Mouse (Mus musculus) right cerebral cortex, postnatal 36 days (tissue): ENCODE data around the gene Top2a.

Experiments
- DNase-seq, 2 experiments: peaks; one replicate each; pipeline ENCODE4 v3.0.0; 2022; ENCODE audit warnings: low spot score in 2 of 2, mixed read lengths in 1 of 2

Top2a gene

DNA sequence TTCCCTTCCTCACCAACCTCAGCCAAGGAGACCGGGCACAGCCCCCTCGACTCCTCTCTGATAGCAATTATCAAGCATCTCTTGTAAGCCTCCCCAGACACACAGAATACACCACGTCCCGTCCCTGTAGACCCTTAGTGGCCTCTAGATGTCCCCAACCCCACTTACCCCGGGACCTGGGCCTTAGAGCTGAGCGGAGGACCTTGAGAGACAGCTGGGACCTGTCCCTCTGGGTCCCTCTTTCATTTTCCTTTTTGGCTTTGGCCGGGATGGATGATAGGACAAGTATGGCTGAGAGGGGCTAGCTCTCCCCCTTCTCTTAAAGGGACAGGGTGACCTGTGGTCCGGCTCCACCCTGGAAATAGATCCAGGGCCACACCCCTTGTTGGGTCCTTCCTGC, 40.4 kb downstream of the Top2a start:
- no peak for DNase-seq

DNA sequence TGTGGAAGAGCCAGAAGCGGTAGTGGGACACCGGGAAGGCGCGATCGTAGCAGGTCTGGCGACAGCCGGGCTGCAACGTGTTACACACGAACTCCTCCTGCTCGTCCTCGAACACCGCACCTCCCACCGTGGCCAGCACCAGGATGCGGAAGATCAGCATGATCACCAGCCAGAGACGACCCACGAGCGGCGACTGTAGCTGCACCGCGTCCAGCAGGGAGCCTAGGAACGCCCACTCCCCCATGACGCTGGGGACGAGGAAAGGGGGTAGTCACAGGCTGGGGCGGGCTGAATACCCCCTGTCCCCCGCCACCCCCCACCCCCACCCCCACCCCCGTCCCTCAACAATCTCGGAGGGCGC, 41.2 kb downstream of the Top2a start, which contains the start of gene Gjd3:
Gene Gjd3 (minus strand): TSS at position 244 of the 361 bp plus-strand sequence.
- DNase-seq, result no peak

DNA sequence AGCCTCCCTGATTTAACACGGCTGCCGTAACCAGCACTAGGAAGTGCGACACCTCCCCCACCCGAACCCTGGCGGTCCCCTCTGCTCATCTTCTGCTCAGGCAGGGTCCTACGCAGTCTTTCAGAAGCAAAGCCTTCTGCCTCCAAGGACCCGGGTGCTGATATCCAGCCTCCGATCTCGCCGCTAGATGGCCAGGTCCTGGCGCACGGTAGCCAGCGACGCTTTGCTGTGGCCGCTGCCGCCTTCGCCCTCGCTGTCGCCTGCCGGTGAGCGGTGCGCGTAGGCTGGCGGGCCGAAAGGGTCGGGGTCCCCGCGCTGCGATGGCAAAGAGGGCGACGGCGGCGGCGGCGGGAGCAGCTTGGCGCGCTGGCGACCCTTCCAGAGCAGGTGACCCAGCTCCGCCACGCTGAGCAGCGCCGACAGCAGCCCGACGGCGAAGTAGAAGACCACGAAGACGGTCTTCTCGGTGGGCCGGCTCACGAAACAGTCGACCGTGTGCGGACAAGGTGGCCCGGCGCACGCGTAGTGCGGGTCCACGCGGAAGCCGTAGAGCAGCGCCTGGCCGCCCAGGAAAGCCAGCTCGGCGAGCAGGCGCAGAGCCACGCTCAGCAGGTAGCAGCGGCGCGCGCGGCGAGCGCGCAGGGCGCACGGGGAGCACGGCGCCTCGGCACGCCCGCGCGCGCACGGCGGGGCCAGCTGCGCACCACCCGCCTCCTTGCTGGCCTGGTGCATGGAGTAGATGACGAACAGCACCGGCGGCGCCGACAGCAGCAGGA, 41.8 kb downstream of the Top2a start:
- DNase-seq, result peak; percentile 66 to 69

DNA sequence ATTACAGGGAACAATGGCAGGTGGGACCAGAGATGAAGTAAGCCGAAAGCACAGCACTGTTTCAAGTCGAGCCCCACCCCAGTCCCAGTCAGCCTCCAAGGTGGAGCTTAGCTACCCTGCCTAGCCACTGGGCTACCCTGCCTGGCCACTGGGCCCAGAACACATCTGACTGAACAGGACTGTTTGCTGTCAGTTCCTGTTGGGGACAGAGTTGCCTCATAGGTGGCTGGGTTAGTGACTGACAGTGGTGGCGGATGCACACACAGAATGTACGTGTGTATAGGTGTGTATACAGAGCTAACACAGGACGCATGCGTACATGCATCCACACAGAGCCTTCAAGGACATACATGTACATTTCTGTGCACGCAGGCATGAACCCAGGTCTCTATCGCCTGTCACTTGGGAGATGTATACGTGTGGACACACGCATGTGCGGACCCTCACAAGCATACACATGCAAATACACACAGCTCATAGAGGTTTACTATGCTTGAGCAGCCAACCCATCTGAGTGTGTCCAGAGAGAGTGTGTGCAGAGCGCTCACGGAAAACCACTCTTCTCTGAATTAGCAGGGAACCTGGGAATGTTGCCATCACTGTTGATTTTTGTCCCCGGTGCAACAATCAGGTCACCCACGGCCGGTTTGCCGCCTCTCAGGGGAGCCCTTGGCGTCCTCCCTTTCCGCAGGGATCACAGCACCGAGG, 42.5 kb downstream of the Top2a start:
- no peak for DNase-seq

DNA sequence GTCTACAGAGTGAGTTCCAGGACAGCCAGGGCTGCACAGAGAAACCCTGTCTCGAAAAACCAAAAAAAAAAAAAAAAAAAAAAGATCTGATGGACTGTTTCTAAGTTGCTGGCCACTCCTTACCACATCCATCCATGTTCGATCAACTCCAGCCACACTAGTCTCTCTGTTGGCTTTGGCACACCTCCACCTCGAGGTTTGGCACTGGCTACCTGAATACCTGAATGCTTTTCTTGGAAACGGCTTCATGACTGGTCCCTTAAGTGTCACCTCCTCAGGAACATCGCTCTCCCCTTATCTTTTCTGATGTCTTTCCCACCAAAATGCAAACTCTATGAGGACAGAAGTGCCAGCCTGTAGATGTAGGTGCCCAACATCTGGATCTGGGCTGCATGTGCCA, 44.6 kb downstream of the Top2a start:
- DNase-seq, result no peak

DNA sequence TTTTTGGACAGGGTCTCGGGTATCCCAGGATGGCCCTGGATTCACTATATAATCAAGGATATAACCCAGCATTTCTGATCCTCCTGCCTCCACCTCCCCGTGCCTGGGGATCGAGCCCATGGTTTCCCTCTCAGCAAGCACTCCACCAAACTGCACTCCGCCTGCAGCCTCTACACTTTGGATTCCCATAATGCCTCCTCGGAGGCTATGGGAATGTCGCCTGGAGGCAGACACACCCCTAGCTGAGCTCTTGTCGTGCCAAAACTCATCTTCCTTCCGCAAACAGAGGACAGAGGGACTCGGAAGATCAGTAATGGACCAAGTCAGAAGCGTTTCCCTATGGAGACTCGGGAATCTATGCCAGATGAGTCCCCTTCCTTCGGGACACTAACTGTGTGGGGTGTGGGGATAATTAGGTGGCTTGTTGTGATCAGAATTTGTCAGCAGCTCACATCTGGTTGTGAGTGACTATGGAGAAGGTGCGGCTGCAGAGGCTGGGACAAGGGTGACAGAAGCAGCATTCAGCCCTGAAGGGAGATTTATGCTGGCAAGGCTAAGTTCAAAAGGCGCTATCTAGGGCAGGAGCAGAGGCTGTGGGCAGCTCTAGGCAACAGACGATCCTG, 45.4 kb downstream of the Top2a start:
- no peak for DNase-seq

DNA sequence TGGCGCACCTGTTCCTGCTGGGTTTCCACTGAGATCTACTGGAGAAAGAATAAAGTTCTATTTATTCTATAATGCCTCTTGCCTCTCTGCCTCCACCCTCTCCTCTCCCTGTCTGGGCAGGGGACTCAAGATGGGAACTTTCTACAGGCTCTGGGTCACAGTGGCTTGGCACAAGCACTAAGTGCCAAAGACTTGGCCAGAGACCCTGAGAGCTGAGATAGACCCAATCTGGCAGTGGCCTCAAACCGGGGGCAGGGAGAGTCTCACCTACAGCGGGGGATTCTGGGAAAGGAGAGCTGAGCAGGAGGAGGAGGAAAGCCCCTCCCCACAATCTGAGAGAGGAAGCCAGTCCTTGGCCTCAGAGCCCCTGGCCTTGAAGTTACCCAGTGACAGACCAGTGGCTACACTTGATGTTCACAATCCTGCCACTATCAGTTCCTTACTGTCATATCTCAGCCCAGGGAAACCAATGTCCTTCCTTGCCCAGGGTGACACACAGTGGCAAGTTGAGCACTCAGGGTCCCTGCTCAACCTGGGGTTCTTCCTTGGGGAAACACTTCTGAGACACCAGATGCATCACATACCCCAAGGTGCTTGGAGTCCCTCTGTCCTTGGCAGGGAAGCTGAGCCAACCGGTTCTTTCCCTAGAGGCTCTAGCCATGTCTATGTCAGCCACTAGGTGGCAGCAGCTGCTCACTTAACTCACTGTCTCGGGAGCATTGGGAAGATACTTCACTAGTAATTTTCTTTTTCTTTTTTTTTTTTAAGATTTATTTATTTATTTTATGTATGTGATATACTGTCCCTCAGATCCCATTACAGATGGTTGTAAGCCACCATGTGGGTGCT, 48.9 kb downstream of the Top2a start:
- DNase-seq, result no peak

DNA sequence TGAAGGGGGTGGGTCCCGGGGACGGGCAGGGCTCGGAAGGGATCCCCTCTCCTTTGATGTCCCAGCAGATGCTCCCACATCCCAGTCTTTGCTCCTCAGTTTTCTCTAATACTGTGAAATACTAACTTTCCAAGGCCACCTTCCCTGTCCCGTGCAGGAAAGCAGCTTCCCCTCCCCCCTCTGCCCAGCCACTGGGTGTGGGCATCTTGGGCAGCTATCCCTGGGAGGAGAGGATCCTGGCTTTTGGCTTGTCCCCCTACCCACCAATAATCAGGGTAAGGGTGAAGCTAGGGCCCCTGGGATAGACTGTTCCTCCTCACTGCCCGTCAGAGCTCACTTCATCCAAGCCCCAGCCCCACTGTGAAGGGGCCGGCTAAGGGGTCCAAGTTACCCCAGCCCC, 49.8 kb downstream of the Top2a start:
- DNase-seq, result no peak

DNA sequence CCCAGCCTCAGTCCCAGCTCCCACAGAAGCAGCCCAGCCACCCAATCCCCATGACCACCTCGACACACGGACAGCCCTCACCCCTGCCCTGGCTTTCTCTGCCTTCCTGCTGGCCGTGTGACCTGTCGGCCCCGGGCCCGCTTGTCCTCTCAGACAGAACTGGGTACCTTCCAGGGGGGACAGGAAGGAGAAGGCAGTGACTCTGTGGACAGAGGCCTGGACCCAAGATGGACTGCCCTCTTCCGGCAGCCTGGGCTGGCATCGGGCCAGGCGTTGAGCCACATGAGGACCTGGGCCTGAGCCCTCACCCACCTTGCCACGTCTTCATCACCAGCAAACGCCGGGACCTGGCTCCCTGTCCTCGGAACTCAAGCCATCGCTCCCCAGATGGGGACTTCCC, 50.4 kb downstream of the Top2a start:
- DNase-seq, result no peak

DNA sequence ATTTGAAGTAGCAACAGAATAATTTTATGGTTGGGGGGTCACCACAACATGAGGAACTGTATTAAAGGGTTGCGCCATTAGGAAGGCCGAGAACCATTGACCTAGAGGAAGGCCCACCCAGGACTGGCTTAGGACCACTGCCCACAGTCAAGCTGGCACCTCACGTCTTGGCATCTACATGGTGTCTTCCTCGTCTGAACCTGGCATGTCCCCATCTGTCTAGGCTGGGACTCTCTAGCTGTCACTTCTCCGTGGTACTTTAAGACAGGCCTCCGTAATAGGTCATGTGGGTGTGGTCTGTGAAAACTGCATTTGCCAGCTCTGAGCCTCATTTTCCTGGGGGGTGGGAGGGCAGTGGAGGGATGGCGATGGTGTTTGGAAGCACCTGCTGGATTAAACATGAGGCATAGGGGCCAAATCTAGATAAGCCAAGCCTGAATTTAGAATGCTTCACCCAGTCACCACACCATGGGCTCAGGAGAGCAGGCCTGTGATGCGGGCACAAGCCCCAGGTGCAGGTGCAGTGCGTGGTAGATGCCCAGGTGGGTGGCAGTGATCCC, 51.1 kb downstream of the Top2a start:
- DNase-seq, result no peak

DNA sequence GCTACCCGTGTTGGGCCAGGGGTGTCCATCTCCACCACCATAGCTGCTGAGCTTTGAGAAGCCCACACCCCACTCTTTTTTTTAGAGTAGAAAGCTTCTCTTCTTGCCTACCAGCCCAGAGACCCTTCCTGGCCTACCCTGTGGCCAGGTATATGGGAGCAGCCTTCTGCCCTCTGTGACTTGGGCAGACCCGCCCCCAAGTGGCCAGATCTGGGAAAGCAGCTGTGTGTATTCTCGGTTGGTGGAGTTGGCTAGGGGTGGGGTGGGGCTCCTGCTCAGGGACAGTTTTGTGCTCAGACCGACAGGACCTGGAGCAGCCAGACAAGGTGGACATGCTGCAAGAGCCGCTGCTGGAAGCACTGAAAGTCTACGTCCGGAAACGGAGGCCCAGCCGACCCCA, 51.8 kb downstream of the Top2a start:
- peak in 1 of 2 experiments; percentile 64 for DNase-seq

DNA sequence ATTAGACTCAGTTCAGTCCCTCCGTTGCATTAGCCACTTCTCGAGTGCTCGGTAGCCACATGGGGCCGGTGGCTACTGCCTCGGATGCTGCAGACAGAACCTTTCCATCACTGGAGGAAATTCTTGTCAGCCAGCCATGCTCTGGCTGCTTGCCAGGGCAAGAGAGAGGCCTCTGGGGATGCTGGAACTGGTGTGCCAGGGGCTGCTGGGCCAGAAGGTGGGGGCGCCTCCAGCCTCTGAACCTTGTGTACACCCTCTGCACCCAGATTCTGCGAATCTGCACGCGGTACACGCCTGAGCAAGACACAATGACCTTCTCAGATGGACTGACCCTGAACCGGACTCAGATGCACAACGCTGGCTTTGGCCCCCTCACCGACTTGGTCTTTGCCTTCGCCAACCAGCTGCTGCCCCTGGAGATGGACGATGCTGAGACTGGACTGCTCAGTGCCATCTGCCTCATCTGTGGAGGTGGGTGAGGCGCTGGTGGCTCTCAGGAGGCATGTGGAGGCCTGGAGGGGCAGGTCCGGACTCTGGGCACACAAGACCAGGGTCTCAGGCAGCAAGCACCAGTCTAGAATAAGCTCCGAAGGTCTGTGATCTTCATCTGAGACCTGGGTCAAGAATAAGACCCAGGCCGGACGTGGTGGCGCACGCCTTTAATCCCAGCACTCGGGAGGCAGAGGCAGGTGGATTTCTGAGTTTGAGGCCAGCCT, 52.5 kb downstream of the Top2a start:
- no peak for DNase-seq

DNA sequence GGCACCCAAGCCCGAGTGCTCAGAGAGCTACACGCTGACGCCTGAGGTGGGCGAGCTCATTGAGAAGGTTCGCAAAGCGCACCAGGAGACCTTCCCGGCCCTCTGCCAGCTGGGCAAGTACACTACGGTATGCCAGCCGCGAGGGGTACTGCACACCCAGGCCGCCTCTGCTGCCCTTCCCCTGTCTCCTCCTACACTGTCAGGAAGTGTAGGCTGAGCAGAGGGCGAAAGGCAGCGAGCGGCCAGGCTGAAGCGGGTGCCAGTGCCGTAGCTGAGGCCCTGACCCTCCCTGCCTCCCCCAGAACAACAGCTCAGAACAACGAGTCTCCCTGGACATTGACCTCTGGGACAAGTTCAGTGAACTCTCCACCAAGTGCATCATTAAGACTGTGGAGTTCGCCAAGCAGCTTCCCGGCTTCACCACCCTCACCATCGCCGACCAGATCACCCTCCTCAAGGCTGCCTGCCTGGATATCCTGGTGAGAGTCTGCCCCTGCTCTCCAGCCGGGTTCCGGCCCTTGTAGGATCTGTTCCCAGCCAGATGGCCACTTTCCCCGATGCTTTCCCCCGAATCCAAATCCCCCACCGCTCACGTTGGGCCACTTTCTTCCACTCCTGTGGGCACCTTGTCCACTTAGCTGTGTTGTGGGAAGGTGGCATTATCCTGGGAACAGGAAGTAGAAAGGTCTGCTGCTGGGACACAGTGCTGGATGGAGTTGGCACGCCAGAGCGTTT, 53.6 kb downstream of the Top2a start:
- no peak for DNase-seq

DNA sequence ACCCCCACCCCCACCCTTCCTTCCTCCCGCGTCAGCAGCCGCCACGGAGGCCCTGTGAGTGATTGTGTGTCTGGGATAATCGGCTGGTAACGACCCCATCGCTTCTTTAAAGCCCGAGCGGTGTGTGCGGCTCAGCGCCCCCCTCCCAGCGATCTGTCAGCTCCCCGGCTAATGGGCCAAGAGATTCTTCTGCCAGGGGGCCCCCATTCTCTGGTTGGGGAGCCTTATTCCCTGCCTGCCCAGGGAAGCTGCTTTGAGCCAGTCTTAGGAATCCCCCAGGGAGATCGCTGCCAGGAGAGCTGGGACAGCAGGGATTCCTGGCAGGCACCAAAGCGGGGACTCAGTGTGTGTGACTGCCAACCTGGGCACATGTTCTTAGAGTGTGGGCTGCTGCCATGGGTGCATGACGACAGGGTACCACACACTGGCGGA, 54.5 kb downstream of the Top2a start:
- peak; percentile 75 to 78 for DNase-seq

DNA sequence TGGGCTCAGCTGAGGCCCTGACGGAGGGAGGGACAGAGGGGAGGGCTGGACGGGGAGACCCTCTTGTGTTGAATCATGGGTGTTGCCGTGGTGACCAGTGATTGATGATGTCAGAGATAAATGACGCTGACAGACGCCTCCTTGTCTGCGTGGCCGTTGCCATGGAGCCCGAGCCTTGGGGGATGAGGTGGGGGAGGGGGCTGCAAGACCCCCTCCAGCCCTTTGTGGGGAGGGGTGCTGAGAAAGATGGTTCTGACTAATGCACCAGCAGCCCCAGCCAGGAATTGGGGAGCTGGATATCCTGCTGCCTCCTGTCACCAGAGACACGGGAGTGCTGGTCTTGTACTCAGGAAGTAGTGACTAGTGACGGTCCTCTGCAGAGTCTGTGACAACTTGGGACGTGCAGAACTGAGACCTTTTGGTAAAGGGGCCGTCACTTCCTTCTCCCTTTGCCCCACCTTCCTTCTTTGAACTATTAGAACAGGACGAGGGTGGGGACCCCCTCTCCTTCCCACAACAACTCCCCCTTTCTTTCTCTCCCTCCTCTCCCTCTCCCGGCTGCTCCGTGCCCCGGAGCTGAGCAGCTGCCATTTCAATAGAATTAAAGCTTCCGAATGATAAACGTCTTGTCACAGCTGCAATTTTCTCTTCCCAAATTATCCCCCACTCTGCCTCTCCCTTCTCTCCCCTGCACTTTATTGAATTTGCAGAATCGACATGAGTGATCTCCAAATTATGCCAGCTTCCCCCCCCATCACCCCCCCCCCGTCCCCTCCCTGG, 55.1 kb downstream of the Top2a start:
- DNase-seq, result no peak

DNA sequence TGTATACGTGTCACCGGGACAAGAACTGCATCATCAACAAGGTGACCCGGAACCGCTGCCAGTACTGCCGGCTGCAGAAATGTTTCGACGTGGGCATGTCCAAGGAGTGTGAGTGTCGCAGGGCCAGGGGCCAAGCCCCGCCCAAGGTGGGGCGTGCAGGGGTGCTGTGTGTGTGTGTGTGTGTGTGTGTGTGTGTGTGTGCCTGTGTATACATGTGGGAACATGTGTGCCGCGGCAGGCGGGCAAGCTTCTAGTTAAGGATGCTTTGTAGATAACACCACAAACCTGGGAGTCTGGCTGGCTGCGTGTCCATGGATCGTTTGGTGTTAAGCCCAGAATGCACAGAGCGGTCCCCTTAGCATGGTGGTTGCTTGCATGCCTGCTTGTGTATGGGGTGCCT, 55.9 kb downstream of the Top2a start:
- no peak for DNase-seq

DNA sequence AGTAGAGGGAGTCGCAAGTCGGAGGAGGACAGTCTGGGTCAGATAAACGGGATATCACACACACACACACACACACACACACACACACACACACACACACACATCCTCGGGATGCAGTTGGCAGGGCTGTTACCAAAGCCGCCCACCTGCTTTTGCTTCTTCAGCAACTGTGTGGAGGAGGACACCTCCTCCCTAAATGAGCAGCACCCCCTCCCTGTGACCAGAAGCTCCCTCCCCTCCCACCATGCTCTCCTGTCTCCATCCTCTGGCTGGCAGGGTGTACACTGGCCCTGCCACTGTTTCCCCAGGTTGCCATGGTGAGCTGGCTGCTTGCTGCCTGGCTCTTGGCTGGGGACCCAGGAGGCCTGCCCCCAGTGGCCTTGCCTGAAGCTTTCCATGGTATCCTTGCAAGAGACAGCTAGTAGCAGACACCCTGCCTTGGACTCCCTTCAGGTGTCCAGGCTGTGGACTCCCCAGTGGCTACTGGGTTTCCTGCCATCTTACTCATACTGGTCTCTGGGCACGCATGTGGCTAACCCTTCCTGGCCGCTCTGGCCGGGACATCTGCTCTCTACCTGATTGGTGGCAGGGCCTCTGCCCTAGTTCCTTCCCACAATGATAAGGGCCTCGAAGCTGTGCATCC, 57.4 kb downstream of the Top2a start:
- peak; percentile 58 to 67 for DNase-seq

DNA sequence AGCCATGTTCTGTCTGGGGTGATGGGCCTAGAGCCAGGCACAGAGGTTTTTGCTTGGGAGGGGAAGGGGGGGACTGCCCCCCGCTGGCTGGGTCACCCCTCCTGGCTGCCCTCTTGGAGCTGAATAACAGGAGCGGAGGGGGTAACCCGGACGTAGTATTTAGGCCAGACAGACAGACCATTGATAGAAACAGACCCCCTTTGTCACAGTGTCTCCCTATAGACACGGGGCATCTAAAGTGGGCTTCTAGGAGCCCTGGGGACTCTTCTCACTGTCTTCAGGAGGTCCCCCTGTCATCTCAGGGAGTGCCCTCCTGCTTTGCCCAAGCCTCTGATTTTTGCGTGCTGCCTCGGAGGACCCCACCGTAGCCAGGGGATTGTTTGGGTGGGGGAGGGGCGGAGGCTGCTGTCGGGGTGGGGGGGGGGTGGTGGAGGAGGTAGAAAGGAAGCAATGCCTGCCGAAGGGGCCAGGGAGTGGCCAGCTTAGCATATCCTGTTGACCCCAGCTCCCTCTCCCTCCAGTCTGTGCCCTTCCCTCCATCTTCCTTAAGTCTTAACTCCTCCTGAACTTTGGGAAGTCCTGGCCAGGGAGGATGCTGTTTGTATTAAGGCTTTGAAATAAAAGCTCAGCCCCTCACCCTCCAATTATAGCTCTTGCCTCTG, 58.4 kb downstream of the Top2a start:
- no peak for DNase-seq
